Mouse (Mus musculus) urinary bladder, postnatal 4 days (tissue): ENCODE data around the gene Wdr43.
A peak's percentile ranks its signal among the peaks of the same experiment; 100 is the strongest.

Source experiments
- DNase-seq, 2 experiments: peaks; one replicate each; pipeline ENCODE4 v3.0.0; 2021 to 2022; ENCODE audit warnings: low spot score in 2 of 2

The Wdr43 gene

GRCm38 (mm10) chr17:71705550-71706480 lies 90.1 kb downstream of the Wdr43 start:
- peak in 1 of 2 experiments; percentile 34 for DNase-seq

GRCm38 (mm10) chr17:71707715-71708114 lies 92.0 kb downstream of the Wdr43 start:
- no peak for DNase-seq
